Mouse (Mus musculus) embryonic fibroblast, embryonic 13.5 days (primary cell): ENCODE measurements around the gene Pmpca. TPM values are rescaled to one million over a fixed set of nuclear protein-coding genes. Genes with fewer than 3 reads are reported as not detected.

ENCODE experiments used
- H3K27ac ChIP-seq: 2 replicates; pipeline ENCODE4 v1.5.1; 2012; ENCODE audit warnings: low read length, control low read depth, inconsistent platforms; ENCODE audit not compliant: insufficient read depth
- H3K4me1 ChIP-seq: 2 replicates; pipeline ENCODE4 v1.6.1; 2011; ENCODE audit warnings: low read length; ENCODE audit not compliant: control insufficient read depth, insufficient read depth
- H3K4me3 ChIP-seq: 2 replicates; pipeline ENCODE4 v1.5.1; 2011; ENCODE audit warnings: mild to moderate bottlenecking, control low read depth, low read length; ENCODE audit not compliant: insufficient read depth
- CTCF ChIP-seq: IDR thresholded peaks from 2 replicates; pipeline ENCODE4 v1.5.1; 2011; ENCODE audit warnings: mild to moderate bottlenecking, control low read depth, low read length, moderate library complexity, borderline replicate concordance; ENCODE audit not compliant: insufficient read depth
- POLR2A ChIP-seq: IDR thresholded peaks from 2 replicates; pipeline ENCODE4 v1.6.1; 2011; ENCODE audit warnings: low read depth, mild to moderate bottlenecking, control low read depth, low read length, moderate library complexity
- polyA plus RNA-seq: library from polyadenylated mRNA; stranded (reverse); fragments of >200 nt; gene quantifications from 2 replicates; pipeline ENCODE4 v1.2.4, GENCODE M21; 2011; ENCODE audit warnings: low read depth; ENCODE audit not compliant: missing spikeins, insufficient read length

Gene Pmpca
- polyA plus RNA-seq, result 100 and 101 TPM in 2 replicates

DNA sequence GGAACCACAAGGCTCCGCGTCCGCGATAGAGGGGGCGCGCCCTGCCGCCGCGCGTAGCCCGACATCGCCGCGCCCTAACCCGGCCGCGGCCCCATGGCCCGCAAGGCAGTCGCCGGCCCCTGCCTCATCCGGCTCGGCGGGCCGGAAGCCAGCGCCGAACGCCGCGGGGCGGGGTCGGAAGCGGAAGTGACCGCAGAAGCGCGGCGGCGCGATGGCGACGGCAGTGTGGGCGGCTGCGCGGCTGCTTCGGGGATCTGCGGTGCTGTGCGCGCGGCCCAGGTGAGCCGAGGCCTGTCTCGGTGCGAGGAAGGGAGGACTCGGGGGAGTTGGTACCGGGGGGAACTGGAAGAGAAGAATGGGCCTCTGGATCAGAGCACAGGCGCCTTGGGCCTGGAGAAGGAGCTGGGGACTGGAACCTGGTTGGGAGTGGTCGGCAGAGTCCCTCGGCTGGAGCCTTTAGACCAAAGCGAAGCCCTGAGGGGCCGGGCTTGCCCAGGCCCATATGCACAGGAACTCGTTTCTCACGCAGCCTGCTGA is at the start of gene Pmpca, which contains the start of gene Entr1:
Pmpca (plus strand) TSS at position 186 of the 537 bp plus-strand sequence.
Entr1 (minus strand) TSS at position 163 of the 537 bp plus-strand sequence.
- Histone ChIP-seq H3K4me1 (0 out of 2 replicates have a peak, but pooled peaks cover 7% of the 10 kb centered on the region), H3K4me3 (peak within 1 kb of the TSS; percentile 94), H3K27ac (0 out of 2 replicates have a peak within 1 kb of the TSS, but pooled peaks have one; percentile 28)
- no peak for TF ChIP-seq CTCF
- peak; percentile 81 for TF ChIP-seq POLR2A

- TF ChIP-seq POLR2A (no peak), CTCF (no peak)
- H3K4me3 ChIP-seq, result no peak overlapping the region
- H3K4me1 ChIP-seq, result no peaks in the 10 kb centered on the region
- H3K27ac ChIP-seq, result no peak overlapping the region
Observed at GRCm38 (mm10) chr2:26341510-26341981, 47.6 kb upstream of the Pmpca start.

DNA sequence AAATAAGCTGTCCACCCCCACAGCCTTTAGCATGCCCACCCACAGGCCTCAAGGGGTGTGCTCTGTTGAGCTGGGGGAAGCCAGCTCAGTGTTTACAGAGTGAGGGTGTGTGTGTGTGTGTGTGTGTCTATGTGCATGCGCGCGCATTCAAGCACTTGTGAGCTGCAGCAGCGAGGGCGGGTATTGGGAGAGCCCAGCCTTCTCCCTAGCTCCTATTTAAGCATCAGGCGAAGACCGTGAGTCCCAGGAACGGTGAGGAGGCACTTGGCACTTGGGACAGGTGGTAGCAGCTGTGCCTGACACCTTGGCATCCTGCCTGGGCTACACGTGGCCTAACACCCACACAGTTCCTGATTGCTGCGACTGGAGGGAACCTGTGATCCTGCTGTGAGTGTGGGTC is 47.1 kb upstream of the Pmpca start:
- Histone ChIP-seq H3K27ac (no peak overlapping the region), H3K4me3 (no peak overlapping the region), H3K4me1 (no peaks in the 10 kb centered on the region)
- TF ChIP-seq POLR2A (no peak), CTCF (no peak)

- no peak for TF ChIP-seq CTCF
- TF ChIP-seq POLR2A, result no peak
- no peak overlapping the region for H3K27ac ChIP-seq
- no peaks in the 10 kb centered on the region for H3K4me1 ChIP-seq
- H3K4me3 ChIP-seq, result no peak overlapping the region
Observed at GRCm38 (mm10) chr2:26342609-26343490, 46.3 kb upstream of the Pmpca start.

- no peak for TF ChIP-seq CTCF
- no peak for TF ChIP-seq POLR2A
- H3K27ac ChIP-seq, result no peak overlapping the region
- H3K4me3 ChIP-seq, result no peak overlapping the region
- H3K4me1 ChIP-seq, result no peaks in the 10 kb centered on the region
Observed at GRCm38 (mm10) chr2:26348241-26348640, 40.9 kb upstream of the Pmpca start.

DNA sequence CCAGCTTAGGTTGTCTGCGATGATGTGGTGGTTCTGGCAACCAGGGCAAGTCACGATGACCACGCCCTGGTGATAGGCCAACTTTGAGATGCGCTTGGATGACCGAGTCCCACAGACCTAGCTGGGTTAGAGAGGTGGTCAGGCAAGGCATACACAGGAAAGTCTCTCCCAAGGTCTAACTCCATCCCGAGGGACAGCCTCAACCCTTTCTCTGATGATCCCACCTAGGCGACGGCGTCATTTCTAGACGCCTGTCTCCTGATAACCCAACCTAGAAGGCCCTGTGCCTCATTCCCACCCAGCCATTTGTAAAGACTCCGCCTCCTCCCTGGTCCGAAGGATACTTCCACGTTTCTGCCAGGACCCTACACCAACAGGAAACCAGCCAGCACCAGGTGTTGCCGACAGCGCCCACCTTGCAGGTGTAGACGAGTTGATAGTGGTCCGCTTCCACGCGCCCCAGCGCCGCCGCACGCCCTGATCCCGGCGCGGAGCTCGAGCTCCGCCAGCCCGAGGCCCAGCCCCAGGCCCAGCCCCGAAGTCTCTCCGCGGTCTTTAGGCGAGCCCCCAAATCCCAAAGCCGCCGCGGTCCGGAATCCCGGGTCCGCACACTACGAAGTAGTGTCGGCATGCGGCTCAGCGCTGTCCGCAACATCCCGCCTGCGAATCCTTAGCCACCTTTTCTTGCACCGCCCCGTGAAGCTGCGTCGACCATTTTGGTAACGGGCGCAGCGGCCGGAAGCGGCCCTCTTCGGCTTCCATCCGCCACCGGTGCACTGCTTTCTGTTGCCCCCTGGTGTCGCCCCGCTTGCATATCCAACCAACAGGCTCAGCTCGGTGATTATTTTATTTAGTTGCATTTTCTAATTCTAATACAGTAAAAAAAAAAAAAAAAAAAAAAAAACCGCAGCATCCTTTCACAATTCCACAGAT is 37.5 kb upstream of the Pmpca start, which contains the start of gene Dnlz:
Dnlz (minus strand) TSS at position 753 of the 933 bp plus-strand sequence.
- no peaks in the 10 kb centered on the region for H3K4me1 ChIP-seq
- peak; percentile 62 for TF ChIP-seq POLR2A
- peak; percentile 66; the same call in 1 of the 2 replicates for TF ChIP-seq CTCF
- H3K27ac ChIP-seq, result peak within 1 kb of the TSS; percentile 55
- H3K4me3 ChIP-seq, result peak within 1 kb of the TSS; percentile 67

- Histone ChIP-seq H3K27ac (no peak overlapping the region), H3K4me3 (peak overlapping the region; percentile 62), H3K4me1 (no peaks in the 10 kb centered on the region)
- no peak for TF ChIP-seq POLR2A
- no peak for TF ChIP-seq CTCF
Observed at GRCm38 (mm10) chr2:26352291-26352910, 36.7 kb upstream of the Pmpca start.

DNA sequence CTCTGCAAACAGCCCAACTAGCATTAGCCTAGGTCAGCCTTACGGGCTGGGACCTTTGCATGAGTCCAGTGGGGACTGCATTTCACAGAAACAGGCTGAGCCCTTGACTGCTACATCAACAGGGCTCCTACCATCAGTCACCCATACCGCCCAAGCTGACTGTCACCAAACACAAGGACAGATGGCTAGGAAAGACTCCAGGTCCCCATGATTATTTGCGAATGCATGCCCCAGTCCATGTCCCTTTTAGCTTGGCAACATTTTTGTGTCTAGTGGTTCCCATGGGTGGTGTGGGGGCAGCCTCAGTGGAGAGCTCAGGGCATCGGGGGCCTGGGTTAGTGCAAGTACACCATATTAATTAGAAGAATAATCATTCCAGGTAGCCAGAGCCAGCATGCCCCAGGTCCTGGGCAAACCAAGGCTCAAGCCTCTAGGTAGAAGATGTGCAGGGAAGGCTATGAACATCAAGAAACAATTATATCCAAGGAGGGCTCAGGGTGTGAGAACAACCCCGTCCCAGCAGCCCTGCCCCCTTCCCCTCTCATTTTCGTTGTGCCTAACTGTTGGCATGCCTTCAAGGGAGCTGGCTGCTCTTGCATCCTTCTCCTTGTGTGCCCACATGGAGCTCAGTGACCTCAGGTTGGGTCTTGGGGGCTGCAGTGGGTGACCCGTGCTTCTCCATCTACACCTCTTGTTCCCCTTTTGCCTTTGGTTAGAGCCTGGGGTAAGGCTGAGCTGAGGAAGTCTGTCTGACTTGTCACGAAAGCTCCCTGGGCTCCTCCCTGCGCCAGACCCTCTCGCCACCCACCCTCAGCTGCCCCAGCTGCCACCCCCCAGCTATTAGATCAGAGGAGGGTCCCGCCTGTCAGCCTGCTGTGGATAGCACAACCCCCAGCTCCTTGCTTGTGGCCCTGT is 35.8 kb upstream of the Pmpca start:
- Histone ChIP-seq H3K27ac (no peak overlapping the region), H3K4me3 (no peak overlapping the region), H3K4me1 (no peaks in the 10 kb centered on the region)
- TF ChIP-seq POLR2A, result no peak

DNA sequence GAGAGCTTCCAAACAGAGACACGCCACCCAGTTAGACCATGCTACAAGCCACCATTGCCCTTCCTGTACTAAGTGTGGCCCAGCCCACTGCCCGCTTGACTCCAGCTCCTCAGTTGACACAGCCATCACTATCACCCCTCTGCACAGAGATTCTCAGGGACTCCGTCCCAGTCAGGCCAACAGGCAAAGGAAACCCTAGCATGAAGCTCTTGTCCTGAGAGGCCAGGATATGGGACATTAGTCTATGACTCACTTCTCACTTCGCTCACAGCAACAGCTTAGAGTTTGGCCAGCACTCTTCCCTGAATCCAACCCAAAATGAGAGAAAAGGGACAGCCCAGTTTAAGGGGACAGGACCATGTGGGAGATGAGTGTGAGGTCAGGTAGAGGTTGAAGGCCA is 34.7 kb upstream of the Pmpca start:
- no peaks in the 10 kb centered on the region for H3K4me1 ChIP-seq
- no peak overlapping the region for H3K27ac ChIP-seq
- H3K4me3 ChIP-seq, result no peak overlapping the region
- TF ChIP-seq POLR2A, result no peak
- no peak for TF ChIP-seq CTCF
